Mouse (Mus musculus) neutrophil, adult 5-6 weeks (primary cell): ENCODE measurements around the gene Fcgr4. TPM values are rescaled to one million over a fixed set of nuclear protein-coding genes. Genes with fewer than 3 reads are reported as not detected.

Experiments
- ATAC-seq: fragments of 151-379, 151-347 bp; 2 replicates; pipeline ENCODE4 v1.8.0; 2017; ENCODE audit warnings: mild to moderate bottlenecking, moderate TSS enrichment; ENCODE audit not compliant: insufficient number of reproducible peaks, poor library complexity, low FRiP score, severe bottlenecking; ENCODE audit errors: extremely low read depth
- total RNA-seq: library from RNA; stranded (forward); fragments of 200-1000 nt; gene quantifications from 2 replicates; pipeline ENCODE4 v1.2.3, GENCODE M21; 2017

Fcgr4 gene
- total RNA-seq, 1 experiment from 2014 or later, result 134 TPM

GRCm38 (mm10) chr1:171005586-171005985, 13.1 kb upstream of the Fcgr4 start:
- no peak for ATAC-seq

GRCm38 (mm10) chr1:171006335-171006734, 12.4 kb upstream of the Fcgr4 start:
- ATAC-seq, result peak; percentile 70

- peak; percentile 49; the same call in 1 of the 2 replicates for ATAC-seq
These were observed 11.8 kb upstream of the Fcgr4 start for GRCm38 (mm10) chr1:171006905-171007304.

- no peak for ATAC-seq
These were observed 7.0 kb upstream of the Fcgr4 start for GRCm38 (mm10) chr1:171011733-171012132.

- ATAC-seq, result no peak
These were observed 1.9 kb upstream of the Fcgr4 start for GRCm38 (mm10) chr1:171016676-171017356.

DNA sequence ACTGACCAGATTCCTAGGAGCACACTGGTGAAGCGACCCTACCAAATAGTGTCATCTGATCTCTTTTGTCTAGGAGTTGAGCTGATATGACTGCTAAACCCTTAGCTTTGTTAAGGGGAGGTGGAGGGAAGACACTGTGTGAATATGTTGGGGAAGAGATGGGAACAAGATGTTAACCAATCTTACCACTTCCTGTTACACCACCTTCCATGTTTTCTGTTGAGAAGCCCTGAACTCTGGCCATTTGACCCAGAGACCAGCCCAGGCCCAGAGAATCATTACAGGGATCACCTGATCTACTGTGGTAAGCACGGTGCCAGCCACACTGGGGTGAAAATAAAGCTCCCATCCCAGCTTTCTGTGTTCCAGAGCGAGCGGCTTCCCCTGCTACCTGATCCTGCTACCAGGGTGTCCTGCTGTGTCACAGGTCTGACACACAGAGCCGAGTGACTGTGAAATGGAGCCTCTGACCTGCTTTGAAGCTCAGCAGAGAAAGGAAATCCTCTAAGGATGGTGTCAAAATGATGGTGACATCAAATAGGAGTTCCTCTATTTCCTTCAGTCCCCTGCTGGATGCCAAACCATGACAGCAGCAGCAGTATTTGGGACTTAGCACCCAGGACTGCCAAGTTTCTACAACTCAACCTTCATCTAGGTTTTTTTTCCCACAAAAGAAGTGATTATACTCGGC, 1.1 kb upstream of the Fcgr4 start:
- peak; percentile 70 for ATAC-seq

DNA sequence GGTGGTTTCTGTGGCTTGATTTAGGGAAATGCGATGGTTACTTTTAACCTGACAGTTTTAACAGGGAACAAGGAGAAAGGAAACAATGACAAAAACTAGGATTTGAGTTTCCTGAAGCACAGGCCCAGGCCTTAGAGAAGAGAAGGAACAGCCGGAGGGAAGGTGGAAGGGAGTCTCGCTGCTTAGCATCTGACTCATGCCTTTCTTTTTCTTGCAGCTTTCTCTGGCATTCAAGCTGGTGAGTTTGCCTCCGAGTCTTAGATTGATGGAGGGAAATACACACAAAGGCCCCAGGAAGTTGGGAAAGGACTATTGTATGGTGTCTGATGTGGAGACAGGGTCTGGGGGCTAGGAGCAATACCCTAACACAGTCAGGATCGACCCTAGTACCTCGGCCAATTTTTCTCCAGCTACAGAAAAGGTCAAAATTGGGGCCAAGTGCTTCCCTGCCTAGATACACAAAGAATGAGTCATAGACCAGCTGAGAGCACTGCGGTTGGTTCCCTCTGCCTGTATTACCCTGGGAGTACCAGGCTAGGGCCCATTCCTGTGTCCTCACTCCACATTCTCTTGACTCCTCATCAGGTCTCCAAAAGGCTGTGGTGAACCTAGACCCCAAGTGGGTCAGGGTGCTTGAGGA, 711 bp downstream of the Fcgr4 start:
- ATAC-seq, result no peak

DNA sequence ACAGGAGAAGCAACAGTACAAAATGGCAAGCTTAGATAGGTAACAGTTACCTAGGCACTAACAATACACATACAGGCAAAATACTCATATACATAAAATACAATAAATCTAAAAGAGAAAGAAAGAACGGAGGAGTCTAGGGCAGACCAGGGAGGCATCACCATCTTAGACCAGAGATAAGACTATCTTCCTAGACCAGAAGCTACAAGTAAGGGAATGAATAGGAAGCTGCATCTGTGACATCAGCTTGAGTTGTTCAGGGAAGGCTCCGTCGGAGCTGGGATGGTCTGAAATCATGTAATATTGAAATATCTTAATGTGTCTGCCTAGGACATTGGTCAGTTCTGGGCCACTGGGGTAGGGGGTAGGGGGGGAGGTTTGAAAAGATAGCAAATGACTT, 13.0 kb downstream of the Fcgr4 start:
- no peak for ATAC-seq

- ATAC-seq, result no peak
These were observed 14.0 kb downstream of the Fcgr4 start for GRCm38 (mm10) chr1:171032691-171033090.

DNA sequence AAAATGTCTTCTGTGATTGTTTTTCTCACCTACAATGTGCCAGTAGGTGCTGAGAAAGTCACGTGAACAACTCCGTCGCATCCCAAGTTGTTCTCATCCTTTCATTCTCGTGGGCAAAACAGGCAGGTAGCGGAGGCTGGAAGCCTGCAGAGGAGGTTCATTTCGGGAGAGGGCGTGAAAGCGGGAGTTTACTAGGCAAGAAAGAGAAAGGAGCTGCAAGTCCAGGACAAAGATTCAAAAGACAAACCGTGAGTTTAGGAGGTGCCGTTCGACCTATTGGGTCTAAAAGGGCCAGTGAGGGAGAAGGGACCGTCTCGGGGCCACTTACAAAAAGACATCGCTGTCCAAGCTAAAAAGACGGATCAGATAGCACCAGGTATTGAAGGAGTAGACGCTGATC, 14.5 kb downstream of the Fcgr4 start:
- no peak for ATAC-seq

- ATAC-seq, result peak; percentile 54
These were observed 15.0 kb downstream of the Fcgr4 start for GRCm38 (mm10) chr1:171033756-171034155.

DNA sequence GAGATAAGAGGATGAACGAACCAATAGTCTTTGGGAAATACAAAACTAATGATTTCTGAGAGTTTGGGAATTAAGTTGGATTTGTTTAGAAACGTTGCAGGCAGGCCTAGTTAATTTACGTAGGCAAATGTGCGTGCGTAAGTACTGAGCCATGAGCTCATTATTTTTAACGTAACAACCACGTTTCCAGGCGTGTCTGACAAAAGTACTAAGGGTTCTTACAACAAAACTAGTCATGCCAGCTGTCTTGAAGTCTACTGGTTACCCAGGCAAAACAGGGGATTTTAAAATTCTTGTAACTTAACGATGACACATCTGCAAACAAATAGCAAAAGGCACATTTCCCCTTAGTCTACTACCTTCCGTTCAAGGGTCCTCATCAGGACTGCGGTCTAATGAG, 15.5 kb downstream of the Fcgr4 start:
- no peak for ATAC-seq

DNA sequence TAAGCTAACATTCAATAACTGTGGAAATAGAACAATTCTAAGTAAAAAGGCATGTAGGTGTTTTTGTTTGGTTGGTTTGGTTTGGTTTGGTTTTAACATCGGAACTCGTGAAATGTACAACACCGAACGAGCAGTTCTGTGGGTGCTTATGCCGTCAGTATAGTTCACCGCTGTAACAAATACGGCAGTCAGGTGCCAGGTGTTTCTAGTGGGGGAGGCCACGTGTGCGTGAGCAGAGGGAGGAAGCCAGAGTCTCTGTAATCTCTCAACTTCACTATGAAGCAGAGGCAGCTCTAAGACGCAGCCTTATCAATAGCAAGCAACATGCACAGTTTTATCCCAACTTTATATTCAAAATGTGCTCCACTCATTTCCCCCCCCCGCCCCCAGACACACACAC, 16.9 kb downstream of the Fcgr4 start:
- no peak for ATAC-seq

DNA sequence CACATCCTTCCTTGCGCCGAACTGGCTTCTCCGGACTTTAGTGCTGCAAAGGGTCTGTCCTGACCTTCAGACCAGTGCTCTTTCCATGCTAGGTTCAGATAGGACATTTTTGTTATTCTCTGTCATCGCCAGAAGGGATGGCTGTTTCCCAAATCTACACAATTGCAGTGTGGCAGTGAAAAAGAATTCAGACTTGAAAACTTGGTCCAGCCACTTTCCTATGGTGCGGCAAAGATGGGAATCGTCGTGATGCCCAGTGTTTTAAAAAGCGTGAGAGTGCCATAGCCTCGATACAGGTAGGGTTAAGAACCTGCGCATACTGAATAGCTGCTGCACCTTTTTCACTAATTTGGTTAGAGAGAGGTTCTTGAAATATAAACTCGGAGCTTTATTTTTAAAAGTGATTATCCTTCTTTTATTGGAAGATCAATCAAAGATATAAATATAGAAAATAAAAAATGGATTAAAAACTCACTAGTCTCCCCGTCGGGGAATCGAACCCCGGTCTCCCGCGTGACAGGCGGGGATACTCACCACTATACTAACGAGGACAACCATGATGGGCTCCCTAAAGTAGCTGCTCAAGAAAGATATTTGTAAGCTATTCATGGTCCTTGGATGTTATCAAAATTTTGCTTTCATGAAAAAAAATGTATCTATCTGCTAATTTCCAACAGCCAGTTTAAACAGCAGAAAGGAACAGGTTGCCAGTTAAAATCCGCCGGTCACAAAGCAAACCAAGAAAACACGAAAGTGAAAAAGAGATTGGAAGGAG, 18.0 kb downstream of the Fcgr4 start:
- ATAC-seq, result no peak

DNA sequence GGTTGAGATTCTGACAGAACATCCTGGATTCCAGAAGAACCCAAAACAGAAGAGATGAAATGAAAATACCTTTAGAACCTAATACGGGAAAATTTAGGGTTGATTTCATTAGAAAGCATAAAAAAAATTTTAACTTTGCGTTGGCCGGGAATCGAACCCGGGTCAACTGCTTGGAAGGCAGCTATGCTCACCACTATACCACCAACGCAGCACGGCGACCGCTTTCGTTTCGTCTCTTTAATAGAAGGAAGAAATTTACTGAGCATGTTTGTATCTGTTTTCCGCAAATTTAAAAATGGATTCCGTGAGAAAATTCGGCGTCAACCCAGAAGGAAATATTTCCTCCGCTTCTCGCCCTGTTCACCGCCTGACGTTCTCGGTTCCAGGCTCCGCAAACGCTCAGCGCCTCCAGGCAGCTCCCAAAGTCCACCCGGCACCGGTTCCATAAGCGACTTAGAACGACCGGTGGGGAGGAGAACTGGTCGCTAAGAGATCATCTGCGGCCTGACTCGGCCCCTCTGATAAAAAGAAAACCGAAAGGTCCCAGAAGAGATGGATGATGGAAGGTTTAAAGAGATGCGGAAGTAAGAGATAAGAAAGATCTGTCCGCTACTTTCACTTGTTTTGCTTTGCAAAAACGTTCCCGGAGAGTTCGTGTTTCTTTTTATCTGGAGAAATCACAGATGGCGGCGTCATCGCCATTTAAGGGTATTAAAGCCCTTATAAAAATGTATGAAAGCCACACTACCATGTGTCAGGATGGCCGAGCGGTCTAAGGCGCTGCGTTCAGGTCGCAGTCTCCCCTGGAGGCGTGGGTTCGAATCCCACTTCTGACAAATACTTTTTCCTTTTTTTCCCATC, 19.4 kb downstream of the Fcgr4 start:
- ATAC-seq, result peak; percentile 47

- no peak for ATAC-seq
These were observed 20.4 kb downstream of the Fcgr4 start for GRCm38 (mm10) chr1:171039135-171039534.

DNA sequence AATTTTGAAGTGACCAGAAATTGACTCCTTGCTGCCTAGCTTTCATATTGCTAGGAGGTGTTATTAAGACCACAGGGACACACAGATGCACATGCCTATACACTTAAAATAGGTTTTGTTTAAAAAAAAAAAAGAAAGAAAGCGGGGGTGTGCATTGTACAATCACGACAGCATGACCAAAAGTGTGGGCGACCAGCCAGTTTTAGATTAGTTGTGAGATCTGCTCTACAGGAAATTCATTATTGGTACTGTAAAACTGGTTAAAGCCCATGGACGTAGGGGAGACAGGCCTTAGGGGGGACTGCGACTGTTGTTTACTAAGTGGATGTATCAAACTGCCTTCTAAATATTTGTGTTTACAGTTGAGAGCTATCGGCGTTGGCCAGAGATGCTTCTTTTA, 21.2 kb downstream of the Fcgr4 start:
- no peak for ATAC-seq

DNA sequence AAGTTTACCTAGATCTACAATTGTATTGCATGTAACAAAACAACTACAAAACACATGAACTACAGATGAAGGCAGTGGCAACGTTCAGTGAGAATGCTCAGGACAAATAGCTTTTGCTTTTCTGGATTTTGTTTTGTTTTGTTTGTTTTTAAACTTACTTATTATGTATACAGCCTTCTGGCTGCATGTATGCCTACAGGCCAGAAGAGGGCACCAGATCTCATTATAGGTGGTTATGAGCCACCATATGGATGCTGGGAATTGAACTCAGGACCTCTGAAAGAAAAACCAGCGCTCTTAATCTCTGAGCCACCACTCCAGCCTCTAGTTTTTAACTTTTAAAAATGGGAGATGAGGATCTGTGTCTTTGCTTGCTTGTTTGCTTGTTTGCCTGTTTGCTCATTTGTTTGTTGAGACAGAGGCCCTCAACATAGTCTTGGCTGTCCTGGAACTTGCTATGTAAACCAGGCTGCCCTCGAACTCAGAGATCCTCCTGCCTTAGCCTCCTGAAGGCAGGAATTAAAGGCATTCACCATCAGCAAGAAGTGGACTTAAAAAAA, 25.0 kb downstream of the Fcgr4 start:
- no peak for ATAC-seq
